Mouse (Mus musculus): ENCODE results near the gene Arl5a. TPM values are rescaled to one million over a fixed set of nuclear protein-coding genes. Genes with fewer than 3 reads are reported as not detected.

The Arl5a gene
- total RNA-seq, 2 experiments from 2014 or later: 47.4 to 56.4 TPM

DNA sequence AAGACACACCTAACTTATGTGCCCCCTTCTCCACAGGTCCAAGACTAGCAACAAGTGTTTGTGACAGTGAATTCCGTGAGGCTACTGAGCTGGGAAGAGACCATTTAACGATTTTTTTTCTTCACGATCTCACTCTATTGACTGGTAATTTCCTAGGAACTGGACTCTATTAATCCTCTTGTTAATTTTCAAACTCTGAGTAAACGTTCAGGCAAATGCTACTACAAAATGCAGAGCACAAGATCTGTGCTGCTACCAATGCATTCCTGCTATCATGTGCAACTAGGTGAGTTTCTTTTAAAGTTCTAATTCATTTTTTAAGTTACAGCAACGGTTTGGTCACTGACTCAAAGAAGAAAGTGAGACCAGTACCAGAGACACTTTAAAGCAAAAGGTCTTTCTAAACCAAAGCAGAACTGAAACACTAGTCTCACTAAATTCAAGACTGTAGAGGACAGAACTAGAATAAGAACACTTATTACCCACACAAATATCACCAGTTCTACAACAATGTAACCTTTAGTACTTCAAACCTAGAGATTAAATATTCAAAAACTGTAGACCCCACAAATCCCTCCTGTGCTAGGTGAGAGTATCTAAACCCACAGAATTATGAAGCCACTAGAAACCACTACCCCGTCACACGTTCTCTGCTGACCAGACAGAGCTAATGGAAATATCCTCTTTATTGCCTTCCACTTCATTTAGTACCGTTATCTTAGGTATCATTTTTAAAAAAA lies 1.7 kb downstream of the Arl5a start:
- DNase-seq: no peak

DNA sequence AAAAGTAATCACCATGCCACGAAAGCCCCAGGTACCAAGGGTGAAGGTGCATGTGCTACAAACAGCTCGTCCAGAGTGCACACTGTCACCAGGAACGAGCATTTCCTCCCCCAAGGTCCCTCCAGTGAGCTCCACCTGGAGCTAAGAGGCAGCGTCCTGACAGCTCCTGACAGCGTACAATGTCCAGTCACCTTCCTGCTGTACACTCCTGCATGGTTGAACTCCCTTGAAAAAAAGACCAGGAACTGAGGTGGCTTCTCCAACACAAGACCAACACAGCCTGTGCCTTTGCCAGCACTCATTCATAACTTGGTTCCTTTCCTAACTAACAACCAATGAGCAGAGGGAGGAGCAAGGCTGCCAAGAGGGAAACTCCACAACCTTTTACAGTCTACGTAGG lies 3.5 kb downstream of the Arl5a start:
- no peak for DNase-seq

DNA sequence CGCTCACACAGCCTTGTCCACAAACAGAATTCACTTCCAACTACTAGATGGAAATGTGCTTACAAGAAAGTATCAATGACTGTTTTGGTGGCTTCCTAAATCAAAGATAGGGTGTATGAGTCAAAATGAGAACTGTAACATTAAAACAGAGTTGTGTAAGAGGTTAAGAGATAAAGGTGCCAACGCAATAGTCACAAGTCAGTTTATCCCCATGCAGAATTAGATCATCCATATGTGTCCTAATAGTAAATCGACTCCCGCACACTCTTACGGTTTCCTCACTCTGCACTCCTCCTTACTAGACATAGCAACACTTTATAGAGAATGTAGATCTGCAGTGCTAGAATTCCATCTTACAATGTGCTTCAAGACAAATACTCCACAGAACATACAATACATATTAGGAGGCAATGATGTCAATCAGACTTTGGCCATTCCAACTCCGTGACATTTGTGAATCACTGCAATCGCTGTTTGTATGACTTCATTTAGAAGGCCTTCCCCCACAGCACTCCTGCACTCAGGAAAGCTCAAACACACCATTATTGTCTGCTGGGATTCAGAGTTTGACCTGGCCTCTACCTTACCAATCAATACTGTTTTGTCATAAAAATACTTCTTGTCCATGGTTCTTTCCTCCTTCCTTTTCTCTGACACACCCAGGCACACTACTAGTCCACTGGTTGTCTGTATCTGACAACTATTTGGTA lies 4.5 kb downstream of the Arl5a start:
- DNase-seq: no peak

DNA sequence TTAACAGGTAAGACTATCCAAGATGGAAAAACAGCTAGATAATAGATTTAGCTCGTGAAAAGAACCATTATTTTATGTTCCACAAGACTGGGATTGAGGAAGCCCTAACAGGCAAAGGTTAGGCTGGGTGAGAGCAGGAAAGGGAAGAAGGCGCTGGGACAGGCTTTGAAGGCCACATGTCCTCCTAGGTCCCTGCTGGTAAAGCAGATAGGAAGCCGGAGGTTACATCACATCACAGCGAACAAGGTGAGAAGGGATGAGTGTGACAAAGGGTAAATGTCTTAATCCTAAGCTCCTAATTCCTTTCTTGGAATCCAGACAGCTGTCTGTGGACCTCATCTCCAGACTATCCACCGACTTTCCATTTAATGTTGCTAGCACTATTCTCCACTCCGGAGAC lies 5.4 kb downstream of the Arl5a start:
- DNase-seq: no peak

DNA sequence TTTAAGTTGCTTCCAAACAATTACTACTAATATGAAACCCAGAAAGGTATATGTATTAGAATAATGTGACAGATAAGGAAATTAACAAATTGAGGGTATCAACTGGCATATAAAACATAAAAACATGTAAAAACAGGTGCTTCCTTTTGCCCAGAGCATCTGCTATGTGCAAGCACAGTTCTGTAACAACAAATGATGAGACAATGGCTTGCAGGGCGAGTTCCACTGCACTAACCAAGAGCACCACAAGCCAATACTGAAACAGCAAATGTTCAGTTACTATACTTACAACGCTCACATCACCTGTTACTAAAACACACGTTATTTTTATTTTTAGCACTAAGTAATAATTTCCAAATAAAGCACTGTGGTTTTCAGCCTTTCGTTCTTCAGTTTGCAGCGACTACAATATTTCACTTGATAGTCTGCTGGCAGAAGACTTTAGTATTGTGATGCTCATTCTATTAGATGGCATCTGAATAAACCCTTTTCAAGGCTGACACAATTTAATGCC lies 12.1 kb downstream of the Arl5a start:
- DNase-seq: no peak

DNA sequence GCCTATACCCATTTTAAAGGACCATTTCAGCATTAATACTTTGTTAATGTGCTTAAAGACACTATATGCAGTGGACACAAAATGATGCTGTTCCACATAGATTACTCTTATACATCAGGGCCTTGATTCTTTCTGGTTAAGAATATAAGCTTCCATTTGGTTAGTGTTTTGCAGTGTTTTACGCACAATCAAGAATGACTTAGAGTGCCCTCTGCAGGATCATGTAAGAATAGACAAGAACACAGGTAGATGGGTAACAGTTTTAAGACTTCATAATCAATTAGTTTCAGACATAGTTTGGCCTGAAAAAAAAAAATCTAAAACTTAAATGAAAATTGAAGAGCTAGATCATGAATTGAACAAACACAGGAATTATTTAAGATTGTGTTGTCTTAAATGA lies 18.2 kb downstream of the Arl5a start:
- DNase-seq: no peak

DNA sequence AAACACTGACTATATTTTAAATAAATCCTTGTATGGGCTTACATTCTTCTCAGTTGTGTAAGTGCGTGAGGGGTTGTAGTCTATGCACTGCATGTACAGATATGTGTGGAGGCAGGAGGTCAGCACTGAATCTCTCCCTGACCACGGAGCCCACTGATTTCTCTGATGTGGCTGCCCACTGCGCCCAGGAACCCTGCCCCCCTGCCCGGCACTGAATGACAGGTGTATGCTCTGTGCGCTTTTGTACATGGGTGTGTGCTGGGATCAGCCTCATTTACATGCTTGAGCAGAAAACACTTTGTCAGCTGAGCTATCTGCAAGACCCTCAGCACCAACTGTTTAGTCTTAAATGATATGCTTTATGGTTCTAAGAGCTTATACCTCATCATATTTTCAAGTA lies 19.5 kb downstream of the Arl5a start:
- DNase-seq: no peak

DNA sequence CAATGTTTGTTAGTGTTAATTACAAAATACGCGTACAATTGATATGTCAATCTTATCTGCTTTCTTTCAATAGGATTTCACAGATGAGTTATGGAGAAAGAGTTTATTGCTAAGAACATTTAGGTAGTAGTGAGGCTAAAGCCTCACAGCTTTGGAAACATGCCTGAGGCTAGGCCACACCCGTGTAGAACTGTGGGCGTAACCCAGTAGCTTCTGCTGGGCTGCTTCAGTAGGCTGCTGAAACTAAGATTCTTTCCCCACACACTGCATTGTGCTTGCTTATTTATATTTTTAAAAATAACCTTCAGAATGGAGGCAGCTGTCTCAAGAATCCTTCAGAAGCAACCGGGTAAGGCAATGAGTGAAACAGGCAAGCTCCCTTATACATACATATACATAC lies 30.2 kb downstream of the Arl5a start:
- DNase-seq: no peak

DNA sequence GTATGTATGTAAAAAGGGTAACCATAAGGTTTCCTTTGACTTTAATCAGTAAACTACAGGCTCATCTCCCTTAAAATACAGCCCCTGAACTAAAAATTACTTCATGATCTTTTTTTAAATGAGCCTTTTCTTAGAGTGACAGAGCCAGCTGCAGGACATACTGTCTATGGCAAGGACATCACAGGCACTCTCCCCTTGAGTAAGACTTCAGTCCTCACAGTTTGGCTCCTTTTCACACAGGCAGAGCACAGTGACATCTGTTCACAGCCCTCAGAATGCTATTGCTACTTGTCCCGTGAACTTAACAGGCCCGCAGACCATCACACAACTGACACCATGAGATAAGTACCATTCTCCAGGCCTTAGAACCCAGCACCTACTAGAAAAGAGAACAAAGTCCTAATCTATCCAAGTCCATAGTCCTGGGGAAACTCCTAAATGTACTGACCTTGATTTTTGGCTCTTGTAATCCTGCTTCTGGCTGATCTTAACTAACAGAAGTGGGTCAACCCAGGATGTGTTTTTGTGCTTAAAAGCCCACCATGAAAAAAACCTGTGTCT lies 34.2 kb downstream of the Arl5a start:
- DNase-seq: no peak

DNA sequence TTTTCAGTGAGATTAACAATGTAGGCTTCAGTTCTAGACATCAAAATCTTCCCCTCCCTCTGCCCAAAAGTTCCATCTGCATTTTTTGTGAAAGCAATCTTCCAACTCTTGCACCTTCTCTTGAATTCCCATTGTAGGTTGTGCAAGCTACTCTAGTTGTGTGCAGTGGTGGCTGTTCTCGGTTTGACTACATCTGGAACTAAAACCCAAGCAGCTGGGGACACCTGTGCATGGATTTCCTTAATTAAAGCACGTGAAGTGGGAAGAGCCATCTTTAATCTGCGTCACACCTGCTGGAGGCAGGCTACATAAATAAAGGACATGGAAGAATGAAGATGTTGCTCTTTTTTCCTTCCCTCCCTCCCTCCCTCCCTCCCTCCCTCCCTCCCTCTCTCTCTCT lies 34.7 kb downstream of the Arl5a start:
- DNase-seq: no peak

DNA sequence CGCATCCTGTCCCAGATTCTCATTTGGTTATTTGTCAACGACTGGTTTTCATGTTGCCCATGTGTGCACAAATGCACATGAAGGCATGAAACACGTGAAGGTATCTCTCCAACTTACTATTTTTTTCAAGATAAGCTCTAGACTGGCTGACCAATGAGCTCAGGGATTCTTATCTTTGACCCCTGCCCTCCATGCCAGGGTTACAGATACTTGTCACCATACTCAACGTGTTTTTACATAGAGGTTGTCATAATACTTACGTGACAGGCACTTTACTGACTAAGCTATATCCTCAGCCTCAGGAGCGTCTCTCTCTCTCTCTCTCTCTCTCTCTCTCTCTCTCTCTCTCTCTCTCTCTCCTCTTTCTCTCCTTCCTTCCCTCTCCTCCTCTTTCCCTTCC lies 38.2 kb downstream of the Arl5a start:
- no peak for DNase-seq

DNA sequence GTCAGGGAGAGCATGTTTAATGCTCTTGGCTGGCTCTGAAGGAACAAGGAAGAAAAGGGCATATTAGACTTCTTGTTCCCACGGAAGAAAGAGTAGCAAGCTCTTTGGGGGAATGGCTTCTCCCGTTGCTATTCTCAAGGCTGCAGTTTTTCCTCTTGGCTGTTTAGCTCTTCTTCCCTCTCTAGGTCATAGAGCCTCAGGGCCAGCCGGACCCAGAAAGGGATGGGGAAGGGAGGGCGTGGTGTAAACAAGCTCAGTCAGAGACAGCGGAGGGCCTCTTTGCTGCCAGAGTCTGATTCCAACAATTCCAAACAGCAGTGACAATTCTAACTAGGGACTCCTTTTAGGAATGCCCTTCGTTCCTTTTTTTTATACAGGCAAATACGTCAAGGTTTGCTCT lies 38.7 kb downstream of the Arl5a start:
- DNase-seq: peak; percentile 12 to 28

DNA sequence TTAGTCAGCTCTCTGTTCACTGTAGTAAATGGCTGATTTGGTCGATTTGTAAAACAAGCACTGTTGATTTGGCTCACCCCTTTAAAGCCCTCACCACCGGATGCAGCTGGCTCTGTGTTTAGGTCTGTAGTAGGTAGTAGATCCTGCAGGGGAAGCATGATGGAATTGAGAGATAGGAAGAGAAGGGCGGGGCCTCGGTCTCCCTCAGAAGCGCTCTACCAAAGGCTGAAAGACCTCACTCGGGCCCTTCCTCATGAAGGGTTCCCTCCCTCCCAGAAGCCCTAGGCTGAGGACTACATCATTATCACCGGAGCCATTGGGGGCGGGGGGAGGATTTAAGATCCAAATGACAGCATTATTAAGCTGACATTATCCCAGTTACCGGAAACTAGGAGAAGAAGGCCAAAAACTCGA lies 45.8 kb downstream of the Arl5a start:
- DNase-seq: no peak

DNA sequence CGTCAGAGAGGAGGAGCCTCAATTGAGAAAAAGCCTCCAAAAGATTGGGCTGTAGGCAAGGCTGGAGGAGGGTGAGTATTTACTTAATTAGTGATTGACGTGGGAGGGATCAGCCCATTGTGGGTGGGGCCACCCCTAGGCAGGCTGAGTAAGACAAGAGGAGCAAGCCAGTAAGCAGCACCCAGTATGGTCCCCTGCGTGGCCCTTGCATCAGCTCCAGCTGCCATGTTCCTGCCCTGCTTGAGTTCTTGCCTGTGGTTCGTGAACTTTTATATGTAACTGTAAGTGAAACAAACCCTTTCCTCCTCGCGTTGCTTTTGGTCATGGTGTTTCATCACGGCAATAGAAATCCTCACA lies 46.3 kb downstream of the Arl5a start, which contains the start of gene Neb:
Gene Neb, minus strand, starts transcription at position 27 of the 357 bp plus-strand sequence.
- DNase-seq: peak in 1 of 2 experiments; percentile 23

DNA sequence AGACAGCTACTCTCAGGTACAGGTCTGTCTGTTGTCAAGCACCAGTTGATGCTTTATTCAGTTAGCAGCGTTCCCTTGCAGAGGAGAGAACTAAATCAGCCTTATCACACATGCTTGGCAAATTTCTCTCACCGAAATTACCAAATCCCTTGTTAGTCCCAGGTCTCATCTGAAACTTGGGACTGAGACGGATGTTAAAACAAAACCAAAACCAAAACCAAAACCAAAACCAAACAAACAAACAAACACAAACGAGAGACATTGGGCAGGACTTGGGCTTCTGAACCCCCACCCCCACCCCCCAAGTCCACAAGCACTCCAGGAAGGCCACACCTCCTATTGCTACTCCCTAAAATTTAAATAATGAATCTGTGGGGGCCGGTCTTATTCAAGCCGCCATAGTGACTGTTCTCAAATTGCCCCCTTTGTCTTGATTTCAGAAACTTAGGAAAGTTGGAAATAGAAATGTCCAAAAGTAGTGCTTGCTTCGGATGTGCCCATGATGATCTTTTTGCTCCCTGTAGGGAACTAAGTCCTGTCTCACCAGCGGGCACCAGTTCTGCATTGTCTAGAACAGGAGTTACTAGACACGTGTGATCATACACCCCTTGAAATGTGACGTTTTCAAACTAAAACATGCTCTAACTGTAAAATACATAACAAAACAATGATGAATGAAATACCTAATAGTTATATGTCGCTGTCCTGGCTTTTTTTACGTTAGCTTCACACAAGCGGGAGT lies 46.8 kb downstream of the Arl5a start:
- no peak for DNase-seq

DNA sequence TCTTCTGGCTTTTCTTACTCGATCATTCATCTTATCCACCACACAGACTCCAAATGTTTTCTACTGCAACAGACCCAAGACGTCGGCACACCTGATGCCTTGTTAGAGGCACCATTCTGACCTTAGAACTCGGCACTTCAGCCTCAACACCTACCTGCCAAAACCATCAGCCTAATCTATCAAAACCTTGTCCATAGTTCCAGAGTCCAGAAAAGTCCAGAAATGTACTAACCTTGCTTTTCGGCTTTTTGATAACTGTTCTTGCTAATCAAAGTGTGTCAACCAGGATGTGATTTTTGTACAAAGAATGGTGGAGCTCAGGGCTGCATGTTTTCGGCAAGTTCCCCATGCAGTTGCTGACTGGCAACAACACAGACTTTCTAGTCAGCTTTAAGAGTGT lies 50.0 kb downstream of the Arl5a start:
- no peak for DNase-seq

DNA sequence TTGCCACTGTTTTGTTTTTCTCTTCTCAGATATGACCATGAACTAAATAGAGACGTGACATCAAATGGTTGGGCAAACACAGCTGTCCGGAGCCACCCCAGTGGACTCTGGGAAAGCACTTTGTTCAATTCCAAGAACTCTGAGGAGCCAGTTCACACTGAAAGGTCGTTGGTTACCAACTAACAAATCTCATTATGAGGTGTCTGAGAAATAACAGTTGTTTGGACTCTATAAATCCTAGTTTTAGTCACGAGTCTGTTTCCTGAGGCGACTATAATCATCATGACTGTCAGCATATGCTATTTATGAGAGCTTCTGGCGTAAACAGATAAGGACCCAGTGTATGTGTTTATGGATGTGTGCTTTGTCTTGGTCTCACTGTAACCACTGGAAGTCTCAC lies 52.2 kb downstream of the Arl5a start:
- DNase-seq: peak in 1 of 2 experiments; percentile 29

DNA sequence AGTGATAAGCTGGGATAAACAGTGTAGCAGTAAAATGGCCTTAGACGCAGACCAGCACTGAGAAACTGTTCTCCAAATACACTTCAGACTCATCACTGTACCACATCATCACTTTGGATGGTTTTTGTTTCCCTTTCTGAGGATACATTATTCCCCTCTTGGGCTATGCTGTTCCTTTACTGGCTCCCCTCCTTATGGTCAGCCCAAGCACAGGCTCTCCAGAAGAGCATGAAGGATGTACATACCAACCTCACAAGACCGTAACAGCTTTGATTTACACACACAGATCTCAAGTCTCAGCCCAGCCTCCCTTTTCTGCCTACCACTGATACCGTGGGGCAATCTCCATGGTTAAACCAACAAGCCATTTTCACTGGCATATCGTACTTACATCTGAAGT lies 52.6 kb downstream of the Arl5a start:
- no peak for DNase-seq

DNA sequence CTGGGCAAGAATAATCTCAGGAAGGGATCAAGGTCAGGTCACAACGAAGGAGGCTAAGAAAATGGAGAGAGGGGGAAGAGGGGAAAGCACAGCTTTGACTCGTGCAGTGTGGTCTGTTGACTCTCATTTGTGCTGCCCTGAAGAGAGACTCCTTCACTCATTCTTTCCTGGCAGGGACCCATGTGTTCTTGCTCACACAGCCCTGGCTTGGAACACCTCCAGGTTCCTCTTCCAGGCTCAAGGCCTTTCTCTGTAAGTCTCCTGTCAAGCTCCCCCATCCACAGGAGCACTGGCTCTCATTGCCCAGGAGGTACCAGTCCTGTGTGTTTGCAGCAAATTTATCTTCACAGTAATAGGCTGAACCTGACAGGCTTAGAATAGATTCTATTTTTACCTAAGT lies 53.6 kb downstream of the Arl5a start:
- peak; percentile 88 to 89 for DNase-seq

DNA sequence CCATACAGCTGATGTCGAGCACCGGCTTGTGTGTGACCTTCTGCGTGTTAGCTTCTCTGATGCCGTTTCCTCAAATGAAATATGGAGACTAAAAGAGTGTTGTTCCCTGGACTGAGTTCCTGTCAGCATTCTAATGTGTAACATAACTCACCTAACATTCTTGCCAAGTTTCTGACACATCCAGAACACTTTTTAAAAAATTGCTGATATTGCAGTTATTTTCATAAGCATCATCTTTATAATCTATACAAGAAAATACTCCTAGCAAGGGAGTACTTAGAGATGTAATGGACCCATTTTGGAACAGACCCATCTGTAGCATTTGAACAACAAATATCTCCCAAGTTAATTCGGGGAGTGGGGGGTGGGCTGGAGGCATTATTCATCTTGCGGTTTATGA lies 55.1 kb downstream of the Arl5a start:
- DNase-seq: no peak

DNA sequence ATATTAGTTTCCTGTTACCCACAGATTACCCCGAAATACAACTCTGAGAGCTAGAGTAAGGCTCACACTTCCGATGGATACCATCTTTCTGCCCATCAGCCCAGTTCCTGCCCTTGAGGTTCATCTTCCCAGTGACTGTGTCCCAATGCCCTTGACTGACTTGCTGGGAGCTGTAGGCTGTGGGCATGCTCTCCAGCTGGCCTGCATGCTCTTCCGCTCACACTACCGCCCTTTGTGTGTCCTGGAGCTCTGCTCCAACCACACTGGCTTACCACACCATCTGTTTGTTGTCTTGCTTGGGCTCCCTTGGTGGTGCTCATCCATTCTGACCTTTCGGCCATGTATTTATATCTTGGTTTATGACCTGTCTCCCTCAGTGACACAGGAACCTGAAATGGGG lies 57.0 kb downstream of the Arl5a start:
- DNase-seq: no peak

DNA sequence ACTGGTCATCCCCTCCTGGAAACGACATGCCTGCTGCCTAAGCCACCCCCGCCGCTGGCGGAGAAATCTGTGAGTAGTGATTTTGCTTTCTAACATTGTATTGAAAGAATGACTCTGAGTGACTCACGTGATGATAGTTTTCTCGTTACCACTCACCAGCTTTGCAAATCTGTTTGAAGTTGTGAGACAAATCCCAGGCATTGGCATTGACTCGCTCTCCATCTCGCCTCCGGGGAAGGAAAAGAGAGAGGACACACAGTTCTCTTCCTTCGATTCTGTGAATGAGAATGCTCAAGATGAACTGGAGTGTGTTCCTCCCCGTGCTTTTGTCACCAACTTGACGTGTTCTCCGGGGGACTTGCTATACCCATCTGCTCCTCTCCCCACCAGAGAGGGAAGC lies 57.5 kb downstream of the Arl5a start:
- DNase-seq: no peak

DNA sequence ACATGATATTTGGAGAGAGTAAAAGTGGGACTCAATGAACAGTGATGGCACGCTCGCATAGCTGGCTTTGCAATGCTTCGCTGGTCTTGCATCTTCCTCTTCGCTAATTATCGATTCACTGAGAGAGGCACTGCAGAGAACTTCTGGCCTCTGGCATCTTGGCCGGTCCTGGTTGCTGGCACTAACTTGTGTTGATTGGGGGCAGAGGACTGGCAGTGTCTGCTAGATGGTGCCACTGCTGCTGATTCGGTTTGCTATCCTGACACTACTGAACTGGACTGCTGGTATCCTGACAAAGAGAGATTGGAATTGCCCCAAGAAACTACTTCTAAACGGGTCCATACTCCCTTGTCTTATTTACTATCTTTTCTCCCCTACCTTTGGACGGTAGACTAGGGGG lies 63.6 kb downstream of the Arl5a start:
- no peak for DNase-seq
